Mouse (Mus musculus) CD4-positive, CD25-positive, alpha-beta regulatory T cell, adult 2 months (primary cell): ENCODE data around the gene Zswim8.
A peak's percentile ranks its signal among the peaks of the same experiment; 100 is the strongest.
"Not testable (repeated sequence)": the region's sequence is repeated elsewhere in the genome, so short reads cannot be mapped to it uniquely, and the experiment has no call there.

Experiments
- DNase-seq: peaks from one replicate; pipeline ENCODE4 v3.0.0-alpha.2; 2012; ENCODE audit warnings: low read depth, low spot score

The Zswim8 gene

DNA sequence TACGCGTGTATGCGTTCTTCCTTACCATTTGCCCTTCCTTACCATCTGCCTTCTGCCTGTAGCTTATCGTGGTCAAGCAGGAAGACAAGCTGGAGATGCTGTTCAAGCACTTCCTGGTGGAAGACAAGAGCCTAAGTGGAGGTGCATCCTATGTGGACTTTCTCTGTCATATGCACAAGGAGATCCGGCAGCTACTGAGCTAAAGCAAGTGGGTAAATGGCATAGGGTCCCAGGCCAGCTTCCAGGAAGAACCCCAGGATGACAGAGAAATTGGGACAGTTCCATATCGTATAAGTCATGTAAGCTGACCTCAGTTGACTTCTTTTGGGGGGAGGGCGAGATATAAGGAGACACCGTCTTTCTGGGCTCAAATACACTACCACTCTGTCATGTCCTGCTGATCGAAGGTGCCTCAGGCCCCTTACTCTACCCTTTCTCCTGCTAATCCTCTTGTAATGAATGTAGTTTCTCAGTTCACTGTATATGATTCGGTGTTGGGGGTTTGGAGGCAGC lies 13.7 kb upstream of the Zswim8 start:
- DNase-seq = no peak

GRCm38 (mm10) chr14:20694185-20694883 lies 13.0 kb upstream of the Zswim8 start:
- no peak for DNase-seq

DNA sequence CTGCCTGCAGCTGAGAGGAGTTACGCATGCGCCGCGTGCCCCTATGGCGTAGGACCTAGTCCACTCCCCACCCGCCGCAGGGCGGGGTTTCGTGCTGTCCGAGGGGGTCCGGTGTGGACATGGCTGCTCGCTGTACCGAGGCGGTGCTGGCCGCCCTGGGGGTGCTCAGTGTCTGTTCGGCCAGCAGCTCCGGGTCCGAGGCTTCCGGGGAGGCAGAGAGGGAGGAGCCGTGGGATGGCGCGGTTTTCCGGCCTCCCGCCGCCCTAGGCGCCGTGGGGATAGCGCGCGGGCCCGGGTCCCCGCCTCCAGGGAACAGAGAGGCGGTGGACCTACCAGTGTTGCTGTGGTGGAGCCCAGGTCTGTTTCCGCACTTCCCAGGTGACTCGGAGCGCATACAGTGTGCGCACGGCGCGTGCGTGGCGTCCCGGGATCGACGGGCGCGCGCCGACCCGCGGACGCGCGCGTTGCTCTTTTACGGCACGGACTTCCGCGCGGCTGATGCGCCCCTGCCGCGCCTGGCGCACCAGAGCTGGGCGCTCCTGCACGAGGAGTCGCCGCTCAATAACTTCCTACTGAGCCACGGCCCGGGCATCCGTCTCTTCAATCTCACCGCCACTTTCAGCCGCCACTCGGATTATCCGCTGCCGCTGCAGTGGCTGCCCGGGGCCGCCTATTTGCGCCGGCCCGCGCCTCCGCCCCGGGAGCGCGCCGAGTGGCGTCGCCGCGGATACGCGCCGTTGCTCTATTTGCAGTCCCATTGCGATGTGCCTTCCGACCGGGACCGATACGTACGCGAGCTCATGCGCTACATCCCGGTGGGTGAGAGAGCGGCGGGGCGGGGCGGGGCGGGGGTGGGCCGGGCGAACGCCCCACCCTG lies 12.2 kb upstream of the Zswim8 start, which contains the start of gene Fut11:
Gene Fut11, plus strand, starts transcription at position 85 of the 877 bp plus-strand sequence.
- peak; percentile 93 for DNase-seq

DNA sequence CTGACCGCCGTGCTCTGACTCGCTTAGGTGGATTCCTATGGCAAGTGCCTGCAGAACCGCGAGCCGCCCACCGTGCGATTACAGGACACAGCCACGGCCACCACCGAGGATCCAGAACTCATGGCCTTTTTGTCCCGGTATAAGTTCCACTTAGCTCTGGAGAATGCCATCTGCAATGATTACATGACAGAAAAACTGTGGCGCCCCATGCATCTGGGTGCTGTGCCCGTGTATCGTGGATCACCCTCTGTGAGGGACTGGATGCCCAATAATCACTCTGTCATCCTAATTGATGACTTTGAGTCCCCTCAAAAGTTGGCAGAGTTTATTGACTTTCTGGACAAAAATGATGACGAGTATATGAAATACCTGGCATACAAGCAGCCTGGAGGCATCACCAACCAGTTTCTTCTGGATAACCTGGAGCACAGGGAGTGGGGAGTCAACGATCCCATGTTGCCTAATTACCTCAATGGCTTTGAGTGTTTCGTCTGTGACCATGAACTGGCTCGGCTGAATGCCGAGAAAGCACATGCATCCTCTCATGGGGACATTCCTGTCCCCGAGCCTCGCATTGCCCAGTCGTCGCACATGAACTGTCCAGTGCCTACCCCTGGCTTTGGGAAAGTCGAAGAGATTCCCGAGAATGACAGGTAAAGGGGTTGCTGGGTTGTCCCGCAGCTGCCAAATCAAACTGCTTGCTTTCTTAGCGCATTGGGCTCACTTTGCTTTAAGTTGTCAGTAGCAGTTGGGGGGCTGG lies 11.4 kb upstream of the Zswim8 start:
- no peak for DNase-seq

GRCm38 (mm10) chr14:20696986-20697385 lies 10.4 kb upstream of the Zswim8 start:
- DNase-seq = peak; percentile 67

DNA sequence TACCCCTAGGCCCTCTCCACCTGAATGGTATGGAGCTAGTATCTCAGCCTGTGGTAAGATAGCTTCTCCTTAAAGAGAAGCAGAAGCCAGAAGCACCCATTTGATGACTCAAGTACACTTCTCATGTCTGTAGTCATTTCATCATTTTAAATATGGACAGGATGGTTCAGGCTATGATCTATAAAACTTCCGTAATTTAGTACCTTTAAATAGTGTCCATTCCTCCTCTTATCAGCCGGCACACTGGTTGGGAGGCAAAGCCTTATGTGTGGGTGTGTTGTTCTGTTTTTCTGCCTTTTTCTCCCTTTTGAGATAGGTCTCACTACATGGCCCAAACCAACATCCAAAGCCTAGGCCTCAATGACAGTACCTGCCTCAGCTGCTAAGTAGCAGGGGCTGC lies 8.8 kb upstream of the Zswim8 start:
- DNase-seq = no peak

- no peak for DNase-seq
These were observed 7.0 kb upstream of the Zswim8 start for GRCm38 (mm10) chr14:20700362-20700761.

DNA sequence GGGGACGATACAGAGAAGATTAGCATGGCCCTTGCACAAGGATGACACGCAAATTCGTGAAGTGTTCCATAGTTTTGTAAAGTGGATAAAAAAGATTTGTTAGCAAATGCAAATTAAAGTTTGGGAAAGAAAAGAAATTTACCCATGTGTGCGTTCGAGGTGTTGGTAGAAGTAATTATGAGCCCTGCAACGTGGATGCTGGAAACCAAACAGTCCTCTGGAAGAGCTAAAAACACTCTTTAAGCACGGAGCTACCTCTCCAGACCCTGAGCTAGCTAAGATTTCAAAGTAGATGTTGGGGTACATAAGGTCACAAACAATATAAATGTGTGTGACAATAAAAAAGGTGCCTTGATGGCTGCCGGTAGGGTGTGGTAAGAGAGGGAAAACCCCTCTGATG lies 5.8 kb upstream of the Zswim8 start:
- DNase-seq = no peak

- DNase-seq = no peak
These were observed 5.1 kb upstream of the Zswim8 start for GRCm38 (mm10) chr14:20702096-20702740.

GRCm38 (mm10) chr14:20702741-20703381 lies 4.5 kb upstream of the Zswim8 start, which contains the start of gene Chchd1:
Gene Chchd1 (plus strand): TSS chr14:20703006.
- DNase-seq = peak; percentile 84

DNA sequence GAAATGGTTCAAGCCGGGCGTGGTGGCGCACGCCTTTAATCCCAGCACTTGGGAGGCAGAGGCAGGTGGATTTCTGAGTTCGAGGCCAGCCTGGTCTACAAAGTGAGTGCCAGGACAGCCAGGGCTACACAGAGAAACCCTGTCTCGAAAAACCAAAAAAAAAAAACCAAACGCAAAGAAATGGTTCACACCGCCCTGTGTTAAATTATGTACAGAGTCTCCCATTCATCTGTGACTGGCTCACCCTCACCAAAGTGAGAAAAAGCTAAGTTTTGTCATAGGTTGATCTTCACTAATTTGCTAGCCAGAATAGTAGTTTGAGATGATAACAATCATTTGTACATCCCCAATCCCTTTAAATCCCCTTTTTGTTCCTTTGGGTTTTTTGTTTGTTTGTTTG lies 3.9 kb upstream of the Zswim8 start:
- not testable (repeated sequence) for DNase-seq

GRCm38 (mm10) chr14:20708239-20708638 lies 887 bp downstream of the Zswim8 start:
- DNase-seq = peak; percentile 52

DNA sequence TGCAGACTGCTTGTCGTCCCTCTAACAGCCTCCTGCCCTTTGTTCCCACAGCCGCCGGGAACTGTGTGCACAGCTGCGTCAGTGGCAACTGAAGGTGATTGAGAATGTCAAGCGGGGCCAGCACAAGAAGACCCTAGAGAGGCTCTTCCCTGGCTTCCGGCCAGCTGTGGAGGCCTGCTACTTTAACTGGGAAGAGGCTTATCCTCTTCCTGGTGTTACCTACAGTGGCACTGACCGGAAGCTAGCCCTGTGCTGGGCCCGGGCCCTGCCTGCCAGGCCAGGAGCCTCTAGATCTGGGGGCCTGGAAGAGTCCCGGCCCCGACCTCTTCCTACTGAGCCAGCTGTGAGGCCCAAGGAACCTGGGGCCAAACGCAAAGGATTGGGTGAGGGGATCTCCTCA lies 6.5 kb downstream of the Zswim8 start:
- DNase-seq = no peak

- DNase-seq = no peak
These were observed 11.1 kb downstream of the Zswim8 start for GRCm38 (mm10) chr14:20718443-20718842.

- DNase-seq = no peak
These were observed 12.4 kb downstream of the Zswim8 start for GRCm38 (mm10) chr14:20719767-20720166.

GRCm38 (mm10) chr14:20721371-20721770 lies 14.0 kb downstream of the Zswim8 start:
- DNase-seq = no peak

GRCm38 (mm10) chr14:20723006-20723405 lies 15.7 kb downstream of the Zswim8 start:
- DNase-seq = no peak

DNA sequence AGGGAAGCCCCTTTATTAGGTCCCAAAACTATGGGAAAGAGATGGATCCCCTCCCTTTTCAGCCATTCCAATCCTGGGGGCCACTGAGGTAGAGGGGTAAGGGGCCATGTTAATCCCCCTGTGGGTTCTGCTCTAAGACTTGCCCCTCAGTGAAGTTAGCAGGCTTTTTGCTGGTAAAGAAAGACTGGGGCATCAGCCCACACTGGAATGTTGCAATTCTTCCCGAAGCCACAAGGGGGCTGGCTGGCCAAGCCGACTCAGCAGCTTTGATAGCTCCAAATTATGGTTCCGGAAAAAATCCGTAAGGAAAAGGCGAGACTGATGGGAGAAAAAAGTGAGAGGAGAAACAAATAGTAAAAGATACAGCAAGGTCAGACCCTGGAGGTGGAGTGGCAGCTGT lies 16.7 kb downstream of the Zswim8 start:
- DNase-seq = peak; percentile 68

- no peak for DNase-seq
These were observed 18.4 kb downstream of the Zswim8 start for GRCm38 (mm10) chr14:20725660-20726339.

- DNase-seq = no peak
These were observed 22.5 kb downstream of the Zswim8 start for GRCm38 (mm10) chr14:20729871-20730270.
